Mouse (Mus musculus) ES-E14 (cell line): ENCODE results near the gene Dcdc2a.

Experiments
- CHD2 ChIP-seq: IDR thresholded peaks from 2 replicates; pipeline ENCODE4 v1.6.1; 2014; ENCODE audit warnings: mild to moderate bottlenecking, low read depth, low read length, inconsistent platforms
- MAFK ChIP-seq: IDR thresholded peaks from 2 replicates; pipeline ENCODE4 v1.6.1; 2014; ENCODE audit warnings: mild to moderate bottlenecking, low read depth, low read length, inconsistent platforms; ENCODE audit not compliant: insufficient read depth
- ZC3H11A ChIP-seq: IDR thresholded peaks from 2 replicates; pipeline ENCODE4 v1.6.1; 2012; ENCODE audit warnings: low read depth, mild to moderate bottlenecking, inconsistent platforms, low read length, borderline replicate concordance
- ZNF384 ChIP-seq: IDR thresholded peaks from 2 replicates; pipeline ENCODE4 v1.6.1; 2012; ENCODE audit warnings: low read depth, low read length, inconsistent platforms

- no peak for TF ChIP-seq ZC3H11A
- TF ChIP-seq MAFK = no peak
- TF ChIP-seq ZNF384 = no peak
- no peak for TF ChIP-seq CHD2
Measured at GRCm38 (mm10) chr13:25251893-25252292, 196.1 kb downstream of the Dcdc2a start.
